Mouse (Mus musculus) ES-Bruce4 (cell line): Measurements from ENCODE around the gene Hace1. TPM values are rescaled to one million over a fixed set of nuclear protein-coding genes. Genes with fewer than 3 reads are reported as not detected.

Experiments
- H3K27ac ChIP-seq: 2 replicates; pipeline ENCODE4 v1.5.1; 2012; ENCODE audit warnings: low read length, inconsistent platforms; ENCODE audit not compliant: insufficient read depth
- H3K27me3 ChIP-seq: 2 replicates; pipeline ENCODE4 v1.6.1; 2012; ENCODE audit warnings: mild to moderate bottlenecking, low read length, inconsistent platforms; ENCODE audit not compliant: control insufficient read depth, poor library complexity, insufficient read depth, severe bottlenecking
- H3K36me3 ChIP-seq: 2 replicates; pipeline ENCODE4 v1.6.1; 2012; ENCODE audit warnings: inconsistent platforms, mild to moderate bottlenecking, low read length, moderate library complexity; ENCODE audit not compliant: control insufficient read depth, poor library complexity, insufficient read depth, severe bottlenecking
- H3K4me1 ChIP-seq: one replicate; pipeline ENCODE4 v1.8.1; 2011; ENCODE audit warnings: low read length; ENCODE audit not compliant: control insufficient read depth, insufficient read depth
- H3K4me3 ChIP-seq: 2 replicates; pipeline ENCODE4 v1.5.1; 2011; ENCODE audit warnings: low read depth, mild to moderate bottlenecking, low read length
- H3K9ac ChIP-seq: 2 replicates; pipeline ENCODE4 v1.6.1; 2012; ENCODE audit warnings: low read depth, mild to moderate bottlenecking, inconsistent platforms; ENCODE audit not compliant: poor library complexity, severe bottlenecking
- H3K9me3 ChIP-seq: replicated peaks from 2 replicates; pipeline ENCODE4 v1.6.1; 2012; ENCODE audit warnings: mild to moderate bottlenecking, low read length, inconsistent platforms; ENCODE audit not compliant: control insufficient read depth, poor library complexity, insufficient read depth, severe bottlenecking
- CTCF ChIP-seq: IDR thresholded peaks from one replicate; pipeline ENCODE4 v1.8.1; 2011; ENCODE audit warnings: low read depth, low read length
- EP300 ChIP-seq: IDR thresholded peaks from 2 replicates; pipeline ENCODE4 v1.6.1; 2011; ENCODE audit warnings: low read depth, low read length; ENCODE audit not compliant: insufficient read depth
- POLR2A ChIP-seq: IDR thresholded peaks from one replicate; pipeline ENCODE4 v1.8.1; 2011; ENCODE audit warnings: low read length; ENCODE audit not compliant: insufficient read depth
- polyA plus RNA-seq: library from polyadenylated mRNA; stranded (reverse); fragments of >200 nt; gene quantifications from 2 replicates; pipeline ENCODE4 v1.2.4, GENCODE M21; 2011; ENCODE audit warnings: low read depth; ENCODE audit not compliant: missing spikeins, insufficient read depth, insufficient read length

The Hace1 gene
- polyA plus RNA-seq, 1 experiment: 25.5 TPM

DNA sequence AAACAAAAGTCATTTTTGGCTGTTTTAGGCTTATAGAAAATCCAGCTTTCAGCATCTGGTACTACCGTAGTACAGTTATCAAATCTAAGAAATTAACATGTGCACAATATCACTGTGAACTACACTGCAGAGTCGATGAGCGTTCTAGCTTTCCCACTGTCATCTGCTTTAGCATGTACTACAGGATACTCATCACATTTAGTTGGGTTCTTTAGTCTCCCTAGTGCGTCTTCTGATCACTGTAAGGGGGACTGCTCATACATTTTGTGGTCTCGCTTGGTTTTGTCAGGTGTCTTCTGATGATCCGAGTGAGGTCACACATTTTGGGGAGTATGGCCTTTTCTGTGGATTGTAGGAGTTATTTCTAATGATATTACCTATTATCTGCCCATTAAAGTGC lies 6.2 kb downstream of the Hace1 start:
- H3K4me1 ChIP-seq: no peaks in the 10 kb centered on the region
- no peak overlapping the region for H3K4me3 ChIP-seq
- no peak for TF ChIP-seq CTCF
- no peaks in the 10 kb centered on the region for H3K9me3 ChIP-seq
- no peak overlapping the region for H3K9ac ChIP-seq
- no peaks in the 10 kb centered on the region for H3K27me3 ChIP-seq
- no peak overlapping the region for H3K27ac ChIP-seq
- no peaks in the 10 kb centered on the region for H3K36me3 ChIP-seq

DNA sequence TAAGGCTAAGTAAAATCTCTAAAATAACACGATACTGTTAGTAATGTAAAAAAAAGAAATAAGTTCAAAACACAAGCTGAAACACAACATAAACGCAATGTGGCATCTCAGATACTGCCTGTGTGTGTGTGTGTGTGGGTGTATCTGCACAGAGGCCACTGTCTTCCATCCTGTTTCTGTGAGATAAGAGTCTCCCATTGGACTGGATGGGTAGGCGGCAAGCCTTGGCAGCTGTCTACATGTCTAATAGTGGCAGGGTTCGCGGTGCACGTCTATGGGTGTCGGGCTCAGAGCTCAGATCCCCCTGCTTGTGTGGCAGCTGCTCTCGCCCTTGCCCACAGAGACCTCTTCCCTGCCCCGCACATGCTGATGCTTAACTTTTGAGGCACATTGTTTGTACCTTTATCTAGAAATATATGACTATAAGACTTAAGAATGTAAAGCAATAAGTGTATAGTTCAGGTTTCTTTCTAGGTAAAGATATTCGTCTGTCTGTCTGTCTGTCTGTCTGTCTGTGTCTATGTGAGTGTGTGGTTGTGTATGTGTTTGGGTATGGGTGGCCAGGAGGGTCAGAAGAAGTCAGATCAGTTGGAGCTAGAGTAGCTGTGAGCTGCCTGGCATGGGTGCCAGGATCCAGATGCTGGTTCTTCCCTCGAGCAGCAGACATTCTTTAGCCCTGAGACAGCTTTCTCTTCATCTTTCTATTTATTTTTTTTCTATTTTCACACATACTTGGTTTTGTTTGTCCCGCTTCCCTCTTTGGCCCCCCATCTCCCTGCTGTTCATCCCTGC lies 6.9 kb downstream of the Hace1 start:
- TF ChIP-seq CTCF (no peak), EP300 (no peak), POLR2A (no peak)
- Histone ChIP-seq H3K9ac (no peak overlapping the region), H3K4me3 (no peak overlapping the region), H3K9me3 (no peaks in the 10 kb centered on the region), H3K36me3 (no peaks in the 10 kb centered on the region), H3K4me1 (no peaks in the 10 kb centered on the region), H3K27ac (no peak overlapping the region), H3K27me3 (no peaks in the 10 kb centered on the region)

DNA sequence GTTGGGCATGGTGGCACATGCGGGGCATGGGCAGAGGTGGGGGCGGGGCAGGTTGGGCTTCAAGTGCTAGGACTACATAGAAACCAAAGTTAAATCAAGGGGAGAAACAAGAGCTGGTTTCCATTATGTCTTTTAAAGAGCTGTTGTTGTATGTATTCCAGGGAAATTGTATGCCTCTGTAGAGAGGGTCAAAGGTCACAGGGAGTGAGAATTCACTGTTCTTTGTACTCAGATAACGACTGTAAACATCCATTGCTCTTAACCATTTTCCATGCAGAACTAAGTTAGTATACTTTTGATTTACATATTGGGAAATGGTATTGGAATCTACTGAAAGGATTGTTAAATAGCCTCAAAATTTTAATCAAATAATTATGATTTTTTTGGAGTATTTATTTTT lies 28.2 kb downstream of the Hace1 start:
- Histone ChIP-seq H3K27me3 (no peaks in the 10 kb centered on the region), H3K4me1 (no peaks in the 10 kb centered on the region)
- no peak for TF ChIP-seq POLR2A
- no peak for TF ChIP-seq CTCF
- no peak for TF ChIP-seq EP300

DNA sequence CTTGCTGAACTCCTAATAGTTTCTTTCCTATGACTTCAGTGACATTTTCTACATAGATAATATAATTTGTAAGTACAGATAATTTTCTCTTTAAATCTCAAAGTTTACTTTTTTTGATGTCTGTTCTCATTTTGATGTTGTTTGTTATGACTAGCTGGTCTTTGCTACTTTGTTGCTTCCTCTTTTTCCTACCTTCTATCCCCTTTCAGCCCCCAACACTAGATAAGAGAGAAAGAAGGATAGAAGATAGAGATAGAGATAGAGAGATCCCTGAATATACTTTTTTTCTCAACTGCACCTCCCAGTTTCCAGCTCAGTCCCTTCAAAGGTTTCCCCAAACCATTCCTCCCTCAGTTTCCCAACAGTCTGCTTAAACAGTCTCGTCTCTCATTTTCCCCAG lies 33.1 kb downstream of the Hace1 start:
- H3K4me1 ChIP-seq: no peaks in the 10 kb centered on the region
- no peak overlapping the region for H3K4me3 ChIP-seq
- H3K9ac ChIP-seq: no peak overlapping the region
- H3K27ac ChIP-seq: no peak overlapping the region
- H3K27me3 ChIP-seq: no peaks in the 10 kb centered on the region
- no peak for TF ChIP-seq POLR2A
- no peak for TF ChIP-seq CTCF
- no peak for TF ChIP-seq EP300
- no peaks in the 10 kb centered on the region for H3K36me3 ChIP-seq
- no peaks in the 10 kb centered on the region for H3K9me3 ChIP-seq

More for the DNA sequence above, 28.2 kb downstream of the Hace1 start:
- no peak overlapping the region for H3K4me3 ChIP-seq
- no peak overlapping the region for H3K9ac ChIP-seq
- no peaks in the 10 kb centered on the region for H3K9me3 ChIP-seq
- H3K36me3 ChIP-seq: no peaks in the 10 kb centered on the region
- no peak overlapping the region for H3K27ac ChIP-seq

DNA sequence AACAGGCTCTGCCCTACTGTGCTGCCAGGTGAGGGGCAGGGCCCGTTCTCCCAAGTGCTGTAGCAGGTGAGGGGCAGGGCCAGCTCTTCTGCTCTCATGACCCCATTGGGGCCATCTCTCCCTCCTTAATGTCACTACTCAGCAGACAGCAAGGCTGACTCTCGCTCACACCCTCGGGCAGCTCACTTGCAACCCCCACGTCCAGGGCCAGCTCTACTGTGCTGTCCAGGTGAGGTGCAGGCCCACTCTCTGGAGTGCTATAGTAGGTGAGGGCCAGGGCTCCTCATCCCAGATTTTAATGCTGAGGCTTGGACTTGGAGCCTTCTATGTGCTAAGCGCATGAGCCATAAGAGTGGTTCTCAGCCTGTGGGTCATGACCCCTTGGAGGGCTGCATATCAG lies 38.4 kb downstream of the Hace1 start:
- H3K36me3 ChIP-seq: no peaks in the 10 kb centered on the region
- H3K9ac ChIP-seq: no peak overlapping the region
- no peaks in the 10 kb centered on the region for H3K4me1 ChIP-seq

DNA sequence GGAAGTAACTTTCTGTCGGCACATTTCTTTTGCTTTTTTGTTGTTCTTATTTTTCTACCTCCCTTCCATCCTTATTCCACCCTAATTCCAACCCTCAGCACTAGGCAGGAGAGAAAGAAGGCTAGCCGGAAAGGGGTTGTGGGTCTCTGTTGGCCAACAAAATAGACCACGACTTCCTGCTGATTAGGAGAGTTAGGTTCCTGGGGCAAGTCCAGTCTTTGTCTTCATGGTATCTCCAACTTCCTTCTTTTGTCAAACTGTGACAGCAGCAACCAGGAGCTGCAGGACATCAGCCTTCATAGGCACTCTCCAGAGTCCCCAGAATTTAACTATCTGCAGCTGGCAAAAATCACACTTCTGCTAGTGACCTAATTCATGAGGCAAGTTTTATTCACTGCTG lies 41.4 kb downstream of the Hace1 start:
- H3K36me3 ChIP-seq: no peaks in the 10 kb centered on the region
- H3K27me3 ChIP-seq: no peaks in the 10 kb centered on the region
- H3K4me1 ChIP-seq: no peaks in the 10 kb centered on the region
- H3K9ac ChIP-seq: no peak overlapping the region
- H3K4me3 ChIP-seq: no peak overlapping the region
- H3K27ac ChIP-seq: no peak overlapping the region
- TF ChIP-seq CTCF: no peak
- no peak for TF ChIP-seq EP300
- no peak for TF ChIP-seq POLR2A
- no peaks in the 10 kb centered on the region for H3K9me3 ChIP-seq

More for the DNA sequence above, 38.4 kb downstream of the Hace1 start:
- Histone ChIP-seq H3K9me3 (no peaks in the 10 kb centered on the region), H3K27ac (no peak overlapping the region), H3K4me3 (no peak overlapping the region), H3K27me3 (no peaks in the 10 kb centered on the region)
- TF ChIP-seq CTCF (no peak), POLR2A (no peak), EP300 (no peak)
